In genomic region chr6:87658816-87659215, GRCm38 (mm10) we compare ENCODE assay signal across 14 mouse cellular contexts.
"Had no signal": no experiment of that assay in that cellular context is flagged by ENCODE, and none has a peak within 500 bp of the region (broad histone marks: within the 10 kb centered on the region; RNA-seq: fewer than 3 reads in every experiment).

No protein-coding gene starts in this region.

- DNase-seq: kidney, adult 11 months; kidney, adult 9 months; kidney, postnatal 10 days; kidney, postnatal 4 days; retina, postnatal 1 day; thymus, adult 2 months; thymus, postnatal 36 days had no signal

- H3K9me3 ChIP-seq: limb, embryonic 12.5 days; lung, embryonic 15.5 days; midbrain, embryonic 15.5 days; neural tube, embryonic 12.5 days; stomach, embryonic 15.5 days had no signal

- H3K4me2 ChIP-seq: limb, embryonic 12.5 days; lung, embryonic 15.5 days; midbrain, embryonic 11.5 days; midbrain, embryonic 15.5 days; neural tube, embryonic 12.5 days; stomach, embryonic 15.5 days had no signal

- H3K9ac ChIP-seq: limb, embryonic 12.5 days; lung, embryonic 15.5 days; midbrain, embryonic 15.5 days; neural tube, embryonic 12.5 days; stomach, embryonic 15.5 days had no signal

- H3K27ac ChIP-seq: layer of hippocampus, adult 2 months; limb, embryonic 12.5 days; lung, embryonic 15.5 days; midbrain, embryonic 15.5 days; neural tube, embryonic 12.5 days; stomach, embryonic 15.5 days had no signal

- H3K27me3 ChIP-seq: limb, embryonic 12.5 days; lung, embryonic 15.5 days; midbrain, embryonic 15.5 days; neural tube, embryonic 12.5 days; stomach, embryonic 15.5 days had no signal

- ATAC-seq: midbrain, embryonic 15.5 days had no signal

- H3K4me1 ChIP-seq: limb, embryonic 12.5 days; midbrain, embryonic 15.5 days; neural tube, embryonic 12.5 days; stomach, embryonic 15.5 days had no signal

- H3K4me3 ChIP-seq: layer of hippocampus, adult 2 months; limb, embryonic 12.5 days; lung, embryonic 15.5 days; midbrain, embryonic 15.5 days; neural tube, embryonic 12.5 days; stomach, embryonic 15.5 days had no signal
